Mouse (Mus musculus): Measurements from ENCODE around the gene Tmem26. TPM values are rescaled to one million over a fixed set of nuclear protein-coding genes. Genes with fewer than 3 reads are reported as not detected.

Tmem26 gene
- not detected for polyA plus RNA-seq (2012; fragmentation: generic; extraction: Trizol)

DNA sequence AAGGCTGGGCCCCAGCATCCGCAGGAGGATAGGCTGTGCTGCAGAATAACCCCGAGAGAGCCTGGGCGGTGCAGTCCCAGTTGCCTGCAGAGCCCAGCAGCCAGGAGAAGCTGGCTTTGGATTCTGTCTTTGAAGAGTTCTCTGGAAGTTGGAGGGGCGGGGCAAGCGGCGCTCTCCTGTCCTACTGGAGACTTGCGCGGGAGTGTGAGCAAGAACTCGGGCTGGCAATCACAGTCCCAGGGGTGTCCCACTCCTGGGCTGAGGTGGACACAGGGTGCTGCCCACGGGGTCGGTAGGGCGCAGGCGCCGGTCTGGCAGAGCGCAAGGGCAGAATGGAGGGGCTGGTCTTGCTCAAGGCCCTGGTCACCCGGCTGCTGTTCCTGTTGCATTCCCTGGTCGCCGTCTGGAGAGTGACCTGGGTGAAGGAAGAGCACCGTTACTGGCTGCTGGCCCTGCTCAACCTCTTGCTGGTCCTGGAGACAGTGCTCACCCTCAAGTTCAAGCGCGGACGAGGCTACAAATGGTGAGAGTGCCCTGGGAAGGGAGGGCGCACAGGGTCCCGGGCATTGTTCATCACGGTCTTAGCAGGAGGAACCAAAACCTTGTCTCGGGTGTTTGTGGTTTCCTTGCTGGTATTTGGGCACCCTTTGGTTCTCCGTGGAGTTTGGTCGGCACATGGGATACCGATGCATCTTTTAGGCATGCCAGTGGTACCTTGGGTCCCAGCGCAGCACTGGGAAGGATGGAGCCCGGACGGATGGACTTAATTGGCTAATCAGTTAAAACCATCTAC is at the start of gene Tmem26:
TSS of gene Tmem26 (plus strand) at position 79 of the 793 bp plus-strand sequence.

Other genes with a start within 250 kb of the Tmem26 start
- gene Cabcoco1, start 181.8 kb upstream of the Tmem26 start, polyA plus RNA-seq (2012; fragmentation: generic; extraction: Trizol): not detected

All from C3H10T1/2 (cell line).